Mouse (Mus musculus) left cerebral cortex, postnatal 36 days (tissue): ENCODE data around the gene Tmub1. TPM values are rescaled to one million over a fixed set of nuclear protein-coding genes. Genes with fewer than 3 reads are reported as not detected.

Experiments
- DNase-seq, 2 experiments: peaks; one replicate each; pipeline ENCODE4 v3.0.0; 2021 to 2022; ENCODE audit warnings: low spot score in 2 of 2, mixed read lengths in 1 of 2
- intact Hi-C: fragments of 180-260 bp; cut with DNase I; formaldehyde crosslinking; loops from one replicate; pipeline ENCODE4 v1.15.1; 2025
- total RNA-seq, 2 experiments: library from RNA; stranded (reverse); gene quantifications; 2 replicates each; pipeline ENCODE4 v1.2.3; 2021

The Tmub1 gene
- total RNA-seq = 10 to 100 TPM; 24.8 to 32.5 TPM

GRCm38 (mm10) chr5:24447624-24448298 is at the start of gene Tmub1:
Tmub1 (minus strand) TSS chr5:24447854.
- peak; percentile 87 to 90 for DNase-seq
- intact Hi-C loops = loop anchor here (1.0 kb wide), 1 partner anchor 24 kb away; the partner anchor contains the start of genes Cdk5 and Slc4a2

GRCm38 (mm10) chr5:24496756-24497155 is 49.1 kb upstream of the Tmub1 start:
- intact Hi-C loops = no loop called here
- no peak for DNase-seq

- no peak for DNase-seq
- intact Hi-C loops = no loop called here
Measured at GRCm38 (mm10) chr5:24495019-24495418, 47.4 kb upstream of the Tmub1 start.

- no peak for DNase-seq
- intact Hi-C loops = no loop called here
Measured at GRCm38 (mm10) chr5:24492546-24493285, 45.1 kb upstream of the Tmub1 start.

GRCm38 (mm10) chr5:24490413-24490920 is 42.8 kb upstream of the Tmub1 start:
- DNase-seq = no peak
- intact Hi-C loops = no loop called here

- no peak for DNase-seq
- intact Hi-C loops = loop anchor here (5.0 kb wide), 1 partner anchor 111 kb away; no protein-coding TSS in a partner anchor
Measured at GRCm38 (mm10) chr5:24486738-24487137, 39.1 kb upstream of the Tmub1 start.

- DNase-seq = peak; percentile 82 to 88
- intact Hi-C loops = loop anchor here (5.0 kb wide), 1 partner anchor 111 kb away; no protein-coding TSS in a partner anchor
Measured at GRCm38 (mm10) chr5:24486097-24486496, 38.4 kb upstream of the Tmub1 start.

GRCm38 (mm10) chr5:24484963-24485362 is 37.3 kb upstream of the Tmub1 start:
- DNase-seq = no peak
- intact Hi-C loops = loop anchor here (2.0 to 5.0 kb wide), 2 partner anchors 46 to 112 kb away; no protein-coding TSS in a partner anchor

GRCm38 (mm10) chr5:24483326-24483725 is 35.7 kb upstream of the Tmub1 start:
- peak; percentile 74 for DNase-seq
- intact Hi-C loops = no loop called here

GRCm38 (mm10) chr5:24482247-24483079 is 34.8 kb upstream of the Tmub1 start:
- no peak for DNase-seq
- intact Hi-C loops = no loop called here

- intact Hi-C loops = no loop called here
Measured at GRCm38 (mm10) chr5:24481647-24482046, 34.0 kb upstream of the Tmub1 start.

GRCm38 (mm10) chr5:24477909-24478308 is 30.3 kb upstream of the Tmub1 start:
- DNase-seq = no peak
- intact Hi-C loops = no loop called here

More at GRCm38 (mm10) chr5:24481647-24482046, 34.0 kb upstream of the Tmub1 start:
- DNase-seq = no peak

GRCm38 (mm10) chr5:24475476-24476241 is 28.0 kb upstream of the Tmub1 start:
- intact Hi-C loops = no loop called here
- no peak for DNase-seq

GRCm38 (mm10) chr5:24474723-24475261 is 27.1 kb upstream of the Tmub1 start:
- intact Hi-C loops = no loop called here
- peak; percentile 79 to 85 for DNase-seq

- intact Hi-C loops = no loop called here
- no peak for DNase-seq
Measured at GRCm38 (mm10) chr5:24474025-24474722, 26.5 kb upstream of the Tmub1 start.

- intact Hi-C loops = no loop called here
- DNase-seq = no peak
Measured at GRCm38 (mm10) chr5:24472884-24473619, 25.4 kb upstream of the Tmub1 start.

- intact Hi-C loops = no loop called here
- DNase-seq = peak in 1 of 2 experiments; percentile 67
Measured at GRCm38 (mm10) chr5:24470600-24470999, 22.9 kb upstream of the Tmub1 start.
